ENCODE assay signal across 8 mouse cellular contexts in the genomic region with DNA sequence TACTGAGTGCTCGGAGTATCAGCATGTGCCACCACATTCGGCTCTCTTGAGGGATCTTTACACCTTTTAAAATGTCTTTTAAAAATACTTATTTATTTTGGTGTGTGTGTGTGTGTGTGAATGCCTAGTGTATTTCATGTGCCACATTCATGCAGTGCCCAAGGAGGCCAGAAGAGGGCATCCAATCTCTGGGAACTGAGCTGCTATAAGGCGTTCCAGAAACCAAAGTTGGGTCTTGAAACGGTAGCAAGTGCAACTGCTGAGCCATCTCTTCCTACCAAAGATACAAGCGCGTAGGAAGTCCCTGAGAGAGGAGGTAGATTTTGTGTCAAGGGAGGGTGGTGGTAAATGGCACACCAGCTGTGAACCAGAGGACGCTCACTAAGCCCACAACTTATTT. TPM values are rescaled to one million over a fixed set of nuclear protein-coding genes. Genes with fewer than 3 reads are reported as not detected.
DNase-seq lines count a peak whose midpoint lies in the region; ATAC-seq and TF ChIP-seq lines count a peak whose summit lies in the region.

No protein-coding gene starts in this region.

- no peak overlapping the region for H3K4me3 ChIP-seq in hindbrain, embryonic 11.5 days (ENCODE audit: low read depth, low read length)
- H3K4me3 ChIP-seq in hindbrain, embryonic 14.5 days (replicated peaks; ENCODE audit: low read length) = no peak overlapping the region
- H3K4me3 ChIP-seq in midbrain, postnatal 0 days (ENCODE audit: low read depth, low read length) = no peak overlapping the region

- ATAC-seq in hindbrain, embryonic 11.5 days (ENCODE audit: low FRiP score) = no peak
- no peak for ATAC-seq in hindbrain, embryonic 14.5 days (ENCODE audit: low FRiP score)
- ATAC-seq in granulocyte monocyte progenitor cell, adult 5-6 weeks (replicated peaks; ENCODE audit: poor library complexity, severe bottlenecking) = peak; percentile 46
- ATAC-seq in midbrain, postnatal 0 days (ENCODE audit: low FRiP score) = no peak

- H3K9me3 ChIP-seq in hindbrain, embryonic 11.5 days (ENCODE audit: control insufficient read depth, low read length) = no peaks in the 10 kb centered on the region
- H3K9me3 ChIP-seq in hindbrain, embryonic 14.5 days (ENCODE audit: control insufficient read depth, low read length) = no peaks in the 10 kb centered on the region
- H3K9me3 ChIP-seq in midbrain, postnatal 0 days (ENCODE audit: low read length) = no peaks in the 10 kb centered on the region

- H3K36me3 ChIP-seq in hindbrain, embryonic 11.5 days (ENCODE audit: control insufficient read depth, insufficient read depth, low read length) = no peaks in the 10 kb centered on the region
- no peaks in the 10 kb centered on the region for H3K36me3 ChIP-seq in hindbrain, embryonic 14.5 days (replicated peaks; ENCODE audit: control insufficient read depth, insufficient read depth)
- no peaks in the 10 kb centered on the region for H3K36me3 ChIP-seq in midbrain, postnatal 0 days (ENCODE audit: insufficient read depth, low read length)

- intact Hi-C loops in left cerebral cortex, postnatal 25 days (cut with DNase I) = loop anchor here (5.0 kb wide), 2 partner anchors 55 to 315 kb away; partner anchors contain the start of gene Osbpl8

- no peak overlapping the region for H3K27ac ChIP-seq in hindbrain, embryonic 11.5 days (ENCODE audit: low read depth, low read length)
- no peak overlapping the region for H3K27ac ChIP-seq in hindbrain, embryonic 14.5 days
- H3K27ac ChIP-seq in midbrain, postnatal 0 days (ENCODE audit: low read depth, low read length) = no peak overlapping the region

- 73% methylated on average over 7 of the region's 7 CpGs for WGBS in hindbrain, embryonic 11.5 days
- 75% methylated on average over 7 of the region's 7 CpGs for WGBS in hindbrain, embryonic 14.5 days
- WGBS in midbrain, postnatal 0 days = 71% methylated on average over 7 of the region's 7 CpGs

- no peak overlapping the region for H3K9ac ChIP-seq in hindbrain, embryonic 11.5 days (ENCODE audit: low read depth, low read length)
- no peak overlapping the region for H3K9ac ChIP-seq in hindbrain, embryonic 14.5 days
- no peak overlapping the region for H3K9ac ChIP-seq in midbrain, postnatal 0 days (replicated peaks; ENCODE audit: low read length, poor library complexity, severe bottlenecking)

- H3K27me3 ChIP-seq in hindbrain, embryonic 11.5 days (ENCODE audit: control insufficient read depth, insufficient read depth, low read length) = no peaks in the 10 kb centered on the region
- H3K27me3 ChIP-seq in hindbrain, embryonic 14.5 days (ENCODE audit: control insufficient read depth, insufficient read depth, low read length) = no peaks in the 10 kb centered on the region
- no peaks in the 10 kb centered on the region for H3K27me3 ChIP-seq in midbrain, postnatal 0 days (ENCODE audit: insufficient read depth, low read length)

- H3K4me1 ChIP-seq in hindbrain, embryonic 11.5 days (replicated peaks; ENCODE audit: control insufficient read depth, insufficient read depth, low read length) = no peaks in the 10 kb centered on the region
- H3K4me1 ChIP-seq in hindbrain, embryonic 14.5 days (replicated peaks; ENCODE audit: control insufficient read depth, insufficient read depth, low read length) = no peaks in the 10 kb centered on the region
- no peaks in the 10 kb centered on the region for H3K4me1 ChIP-seq in midbrain, postnatal 0 days (ENCODE audit: insufficient read depth, low read length)

- no peak overlapping the region for H3K4me2 ChIP-seq in hindbrain, embryonic 11.5 days (replicated peaks; ENCODE audit: low read depth, low read length)
- H3K4me2 ChIP-seq in hindbrain, embryonic 14.5 days (replicated peaks) = no peak overlapping the region
- no peak overlapping the region for H3K4me2 ChIP-seq in midbrain, postnatal 0 days (ENCODE audit: low read depth, low read length, poor library complexity, severe bottlenecking)

- peak; percentile 66 for DNase-seq in hindbrain, embryonic 11.5 days (ENCODE audit: low spot score)
- no peak for DNase-seq in hindbrain, embryonic 14.5 days (ENCODE audit: low spot score)
- peak; percentile 78 for DNase-seq in ES-CJ7 (ENCODE audit: low read depth, low spot score)
- DNase-seq in cerebellum, adult 9-10 months = peak; percentile 39
- DNase-seq in left cerebral cortex, postnatal 25 days (ENCODE audit: low spot score in 2 of 2) = peak; percentile 52 to 80
- DNase-seq in midbrain, postnatal 0 days (ENCODE audit: low spot score) = peak; percentile 51
- peak; percentile 47 to 65 for DNase-seq in thymus, adult 18-20 months

- TF ChIP-seq CTCF in midbrain, postnatal 0 days (IDR thresholded peaks at IDR 0.05) = peak; percentile 71

RNA-seq across cellular contexts. Expression of gene Osbpl8, which starts 57.2 kb away (rescaled TPM):
- 15.4 and 15.7 TPM in 2 replicates for polyA plus RNA-seq in hindbrain, embryonic 11.5 days (2014; fragmentation: Nextera tagmentation; extraction: Ambion mirVana)
- 15.9 and 20.6 TPM in 2 replicates for polyA plus RNA-seq in hindbrain, embryonic 14.5 days (2014; fragmentation: Nextera tagmentation; extraction: Ambion mirVana)
- 60.6 and 67.4 TPM in 2 replicates for total RNA-seq in granulocyte monocyte progenitor cell, adult 5-6 weeks (2014; fragmentation: Nextera tagmentation)
- 90.3 and 112 TPM in 2 replicates for total RNA-seq in granulocyte monocyte progenitor cell, adult 5-6 weeks (2017)
- 10 to 100 TPM; 90.9 to 98.6 TPM for total RNA-seq in left cerebral cortex, postnatal 25 days (2021)
- total RNA-seq in midbrain, postnatal 0 days (2014; rRNA removed) = 45.6 and 52.9 TPM in 2 replicates
- 10.9 and 15.0 TPM in 2 replicates for polyA plus RNA-seq in midbrain, postnatal 0 days (2015; fragmentation: Nextera tagmentation; extraction: Ambion mirVana)
